Mouse (Mus musculus): Measurements from ENCODE around the gene Lsm11. TPM values are rescaled to one million over a fixed set of nuclear protein-coding genes. Genes with fewer than 3 reads are reported as not detected.

Lsm11 gene
- polyA plus RNA-seq, 1 experiment from 2014 or later = 11.0 TPM

- peak; percentile 37 for ATAC-seq (ENCODE audit: insufficient number of reproducible peaks, insufficient read depth, low FRiP score, low TSS enrichment)
- no peak overlapping the region for H3K27ac ChIP-seq
Observed at GRCm38 (mm10) chr11:45926640-45927082, 18.1 kb downstream of the Lsm11 start.

GRCm38 (mm10) chr11:45925436-45925835 lies 19.3 kb downstream of the Lsm11 start:
- Histone ChIP-seq H3K27me3 (no peaks in the 10 kb centered on the region), H3K36me3 (peaks cover 8% of the 10 kb centered on the region; the same call in 1 of the 2 replicates), H3K4me1 (peaks cover 10% of the 10 kb centered on the region; the same call in 1 of the 2 replicates), H3K9me3 (no peaks in the 10 kb centered on the region), H3K4me3 (no peak overlapping the region), H3K27ac (no peak overlapping the region), H3K9ac (no peak overlapping the region), H3K4me2 (replicated peaks) (no peak overlapping the region)
- WGBS = 30% methylated on average over 6 of the region's 6 CpGs
- ATAC-seq (ENCODE audit: insufficient number of reproducible peaks, insufficient read depth, low FRiP score, low TSS enrichment) = 0 out of 2 replicates have a peak, but pooled peaks have one; percentile 52

More at GRCm38 (mm10) chr11:45926640-45927082, 18.1 kb downstream of the Lsm11 start:
- H3K27me3 ChIP-seq = no peaks in the 10 kb centered on the region
- WGBS = 1% methylated on average over 9 of the region's 9 CpGs
- peak overlapping the region; percentile 31 for H3K4me3 ChIP-seq
- peak overlapping the region; percentile 48 for H3K4me2 ChIP-seq (replicated peaks)
- H3K4me1 ChIP-seq = 0 out of 2 replicates have a peak, but pooled peaks cover under 1% of the 10 kb centered on the region
- H3K36me3 ChIP-seq = peaks cover 8% of the 10 kb centered on the region; the same call in 1 of the 2 replicates
- no peaks in the 10 kb centered on the region for H3K9me3 ChIP-seq
- peak overlapping the region; percentile 20; the same call in 1 of the 2 replicates for H3K9ac ChIP-seq

GRCm38 (mm10) chr11:45921480-45921898 lies 23.2 kb downstream of the Lsm11 start:
- no peaks in the 10 kb centered on the region for H3K27me3 ChIP-seq
- no peak overlapping the region for H3K27ac ChIP-seq
- ATAC-seq (ENCODE audit: insufficient number of reproducible peaks, insufficient read depth, low FRiP score, low TSS enrichment) = no peak
- H3K4me3 ChIP-seq = no peak overlapping the region
- H3K4me1 ChIP-seq = peaks cover 10% of the 10 kb centered on the region; the same call in 1 of the 2 replicates
- 13% methylated on average over 10 of the region's 10 CpGs for WGBS
- H3K36me3 ChIP-seq = no peaks in the 10 kb centered on the region
- no peaks in the 10 kb centered on the region for H3K9me3 ChIP-seq
- no peak overlapping the region for H3K9ac ChIP-seq
- peak overlapping the region; percentile 20; the same call in 1 of the 2 replicates for H3K4me2 ChIP-seq (replicated peaks)

GRCm38 (mm10) chr11:45921026-45921425 lies 23.7 kb downstream of the Lsm11 start:
- H3K4me3 ChIP-seq = no peak overlapping the region
- 55% methylated on average over 8 of the region's 8 CpGs for WGBS
- H3K36me3 ChIP-seq = no peaks in the 10 kb centered on the region
- no peaks in the 10 kb centered on the region for H3K9me3 ChIP-seq
- ATAC-seq (ENCODE audit: insufficient number of reproducible peaks, insufficient read depth, low FRiP score, low TSS enrichment) = no peak
- peaks cover 10% of the 10 kb centered on the region; the same call in 1 of the 2 replicates for H3K4me1 ChIP-seq
- H3K9ac ChIP-seq = no peak overlapping the region
- H3K27ac ChIP-seq = no peak overlapping the region
- no peaks in the 10 kb centered on the region for H3K27me3 ChIP-seq
- peak overlapping the region; percentile 20; the same call in 1 of the 2 replicates for H3K4me2 ChIP-seq (replicated peaks)

- Histone ChIP-seq H3K9ac (no peak overlapping the region), H3K4me1 (peaks cover 10% of the 10 kb centered on the region; the same call in 1 of the 2 replicates), H3K4me2 (replicated peaks) (no peak overlapping the region), H3K4me3 (no peak overlapping the region), H3K27me3 (no peaks in the 10 kb centered on the region), H3K27ac (no peak overlapping the region), H3K9me3 (no peaks in the 10 kb centered on the region), H3K36me3 (no peaks in the 10 kb centered on the region)
- ATAC-seq (ENCODE audit: insufficient number of reproducible peaks, insufficient read depth, low FRiP score, low TSS enrichment) = no peak
- WGBS = 87% methylated on average over 4 of the region's 4 CpGs
Observed at GRCm38 (mm10) chr11:45918836-45919235, 25.9 kb downstream of the Lsm11 start.

- Histone ChIP-seq H3K4me1 (peaks cover 10% of the 10 kb centered on the region; the same call in 1 of the 2 replicates), H3K27ac (no peak overlapping the region), H3K9me3 (no peaks in the 10 kb centered on the region), H3K4me2 (replicated peaks) (no peak overlapping the region), H3K36me3 (no peaks in the 10 kb centered on the region), H3K9ac (no peak overlapping the region), H3K27me3 (no peaks in the 10 kb centered on the region), H3K4me3 (no peak overlapping the region)
- ATAC-seq (ENCODE audit: insufficient number of reproducible peaks, insufficient read depth, low FRiP score, low TSS enrichment) = no peak
- WGBS = 95% methylated on average over 6 of the region's 6 CpGs
Observed at GRCm38 (mm10) chr11:45918018-45918417, 26.7 kb downstream of the Lsm11 start.

GRCm38 (mm10) chr11:45916196-45916595 lies 28.5 kb downstream of the Lsm11 start:
- peaks cover 15% of the 10 kb centered on the region for H3K36me3 ChIP-seq
- H3K4me3 ChIP-seq = no peak overlapping the region
- no peaks in the 10 kb centered on the region for H3K27me3 ChIP-seq
- H3K9ac ChIP-seq = no peak overlapping the region
- H3K9me3 ChIP-seq = no peaks in the 10 kb centered on the region
- no peak overlapping the region for H3K27ac ChIP-seq
- peaks cover 5% of the 10 kb centered on the region; the same call in 1 of the 2 replicates for H3K4me1 ChIP-seq
- WGBS = 83% methylated on average over 10 of the region's 10 CpGs
- H3K4me2 ChIP-seq (replicated peaks) = no peak overlapping the region
- no peak for ATAC-seq (ENCODE audit: insufficient number of reproducible peaks, insufficient read depth, low FRiP score, low TSS enrichment)

- Histone ChIP-seq H3K27ac (no peak overlapping the region), H3K4me3 (no peak overlapping the region), H3K4me2 (replicated peaks) (no peak overlapping the region), H3K9me3 (no peaks in the 10 kb centered on the region), H3K36me3 (peaks cover 60% of the 10 kb centered on the region), H3K9ac (no peak overlapping the region), H3K4me1 (no peaks in the 10 kb centered on the region), H3K27me3 (no peaks in the 10 kb centered on the region)
- 96% methylated on average over 5 of the region's 5 CpGs for WGBS
- ATAC-seq (ENCODE audit: insufficient number of reproducible peaks, insufficient read depth, low FRiP score, low TSS enrichment) = no peak
Observed at GRCm38 (mm10) chr11:45910701-45911100, 34.0 kb downstream of the Lsm11 start.

- Histone ChIP-seq H3K4me1 (no peaks in the 10 kb centered on the region), H3K9me3 (no peaks in the 10 kb centered on the region), H3K27me3 (no peaks in the 10 kb centered on the region), H3K36me3 (peaks cover 65% of the 10 kb centered on the region), H3K9ac (no peak overlapping the region), H3K27ac (no peak overlapping the region), H3K4me3 (no peak overlapping the region), H3K4me2 (replicated peaks) (no peak overlapping the region)
- ATAC-seq (ENCODE audit: insufficient number of reproducible peaks, insufficient read depth, low FRiP score, low TSS enrichment) = no peak
- WGBS = 97% methylated on average over 7 of the region's 7 CpGs
Observed at GRCm38 (mm10) chr11:45908894-45909293, 35.8 kb downstream of the Lsm11 start.

- H3K27ac ChIP-seq = no peak overlapping the region
- H3K27me3 ChIP-seq = no peaks in the 10 kb centered on the region
- peaks cover 70% of the 10 kb centered on the region for H3K36me3 ChIP-seq
- H3K9me3 ChIP-seq = no peaks in the 10 kb centered on the region
- no peak for ATAC-seq (ENCODE audit: insufficient number of reproducible peaks, insufficient read depth, low FRiP score, low TSS enrichment)
- no peak overlapping the region for H3K4me3 ChIP-seq
- H3K4me2 ChIP-seq (replicated peaks) = no peak overlapping the region
- 93% methylated on average over 7 of the region's 7 CpGs for WGBS
- H3K4me1 ChIP-seq = no peaks in the 10 kb centered on the region
- no peak overlapping the region for H3K9ac ChIP-seq
Observed at GRCm38 (mm10) chr11:45908070-45908469, 36.7 kb downstream of the Lsm11 start.

GRCm38 (mm10) chr11:45907301-45907700 lies 37.4 kb downstream of the Lsm11 start:
- H3K27me3 ChIP-seq = no peaks in the 10 kb centered on the region
- peaks cover 66% of the 10 kb centered on the region for H3K36me3 ChIP-seq
- no peak overlapping the region for H3K4me2 ChIP-seq (replicated peaks)
- 87% methylated on average over 5 of the region's 5 CpGs for WGBS
- no peaks in the 10 kb centered on the region for H3K4me1 ChIP-seq
- H3K27ac ChIP-seq = no peak overlapping the region
- no peaks in the 10 kb centered on the region for H3K9me3 ChIP-seq
- no peak overlapping the region for H3K4me3 ChIP-seq
- H3K9ac ChIP-seq = no peak overlapping the region
- no peak for ATAC-seq (ENCODE audit: insufficient number of reproducible peaks, insufficient read depth, low FRiP score, low TSS enrichment)

- Histone ChIP-seq H3K4me2 (replicated peaks) (no peak overlapping the region), H3K4me1 (no peaks in the 10 kb centered on the region), H3K9ac (no peak overlapping the region), H3K27ac (no peak overlapping the region), H3K9me3 (no peaks in the 10 kb centered on the region), H3K4me3 (no peak overlapping the region), H3K27me3 (no peaks in the 10 kb centered on the region), H3K36me3 (peaks cover 56% of the 10 kb centered on the region)
- 94% methylated on average over 8 of the region's 8 CpGs for WGBS
- 0 out of 2 replicates have a peak, but pooled peaks have one; percentile 6 for ATAC-seq (ENCODE audit: insufficient number of reproducible peaks, insufficient read depth, low FRiP score, low TSS enrichment)
Observed at GRCm38 (mm10) chr11:45906109-45906786, 38.5 kb downstream of the Lsm11 start.

Data from embryonic facial prominence, embryonic 12.5 days (tissue).